Mouse (Mus musculus): ENCODE results near the gene Zp2.

DNA sequence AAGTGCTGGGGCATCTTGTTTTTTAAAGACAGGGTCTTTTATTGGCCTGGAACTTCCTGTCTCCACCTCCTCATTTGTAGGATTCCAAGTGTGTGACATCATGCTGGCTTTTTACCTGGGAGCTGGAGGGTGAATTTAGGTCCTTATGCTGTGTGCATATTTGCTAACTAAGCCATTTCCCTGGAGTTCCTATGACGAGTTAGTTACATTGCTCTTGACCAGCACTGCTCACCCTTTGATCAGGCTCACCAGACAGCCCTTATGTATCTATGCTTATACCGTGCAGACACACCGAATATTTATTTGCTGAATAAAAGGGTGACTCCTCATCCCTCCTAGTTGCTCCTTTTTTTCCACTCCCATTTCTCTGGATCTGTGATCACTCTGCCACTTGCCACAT lies 64.9 kb downstream of the Zp2 start:
- no peak for TF ChIP-seq POLR2A (IDR thresholded peaks at IDR 0.05; ENCODE audit: borderline replicate concordance, control insufficient read depth, low read depth, low read length)
- no peak for TF ChIP-seq CTCF (IDR thresholded peaks at IDR 0.05; ENCODE audit: control insufficient read depth, insufficient read depth, low read length)
